Comparison of ENCODE assay signal across 13 mouse cellular contexts in the genomic region with DNA sequence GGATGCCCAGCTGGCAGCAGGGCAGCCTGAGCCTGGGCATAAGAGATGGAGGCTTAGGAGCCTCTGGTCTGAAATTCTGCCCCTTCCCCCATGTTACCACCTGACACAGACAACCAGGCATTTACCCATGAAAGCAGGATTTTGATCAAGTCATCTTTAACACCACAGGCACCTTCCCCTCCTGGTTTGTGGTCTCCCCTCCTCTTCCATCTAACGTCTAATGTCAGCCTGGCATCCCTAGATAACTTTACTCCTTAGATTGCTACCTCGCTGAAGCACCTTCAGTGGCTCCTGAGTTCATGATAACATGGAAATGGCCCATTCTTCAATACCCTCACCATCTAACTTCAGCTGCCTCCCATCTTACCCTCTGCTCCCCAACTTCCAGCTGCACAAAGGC.
"Had no signal": no experiment of that assay in that cellular context is flagged by ENCODE, and none has a peak within 500 bp of the region (broad histone marks: within the 10 kb centered on the region; RNA-seq: fewer than 3 reads in every experiment).

No protein-coding gene starts in this region.

- H3K4me3 ChIP-seq: intestine, embryonic 15.5 days; kidney, embryonic 15.5 days; left cerebral cortex, adult 2 months; midbrain, embryonic 13.5 days; myocyte had no signal

- ATAC-seq: midbrain, embryonic 13.5 days; midbrain, embryonic 16.5 days had no signal

- DNase-seq: kidney, adult 11 months; kidney, adult 8-10 months; kidney, postnatal 10 days; kidney, postnatal 4 days; lung, embryonic 14.5 days; lung, postnatal 10 days; lung, postnatal 36 days had no signal

- H3K27me3 ChIP-seq: intestine, embryonic 15.5 days; kidney, embryonic 15.5 days; midbrain, embryonic 13.5 days had no signal

- H3K4me2 ChIP-seq: intestine, embryonic 15.5 days; lung, embryonic 14.5 days; midbrain, embryonic 13.5 days had no signal

- H3K27ac ChIP-seq: intestine, embryonic 15.5 days; kidney, embryonic 15.5 days; left cerebral cortex, adult 2 months; midbrain, embryonic 13.5 days had no signal

- H3K9ac ChIP-seq: intestine, embryonic 15.5 days; kidney, embryonic 15.5 days; lung, embryonic 14.5 days; midbrain, embryonic 13.5 days had no signal

- H3K36me3 ChIP-seq: intestine, embryonic 15.5 days; kidney, embryonic 15.5 days; midbrain, embryonic 13.5 days had no signal

- H3K9me3 ChIP-seq: intestine, embryonic 15.5 days; kidney, embryonic 15.5 days; midbrain, embryonic 13.5 days had no signal
